Mouse (Mus musculus): ENCODE data around the gene Cpeb3.

GRCm38 (mm10) chr19:37210457-37210856 is 2.1 kb upstream of the Cpeb3 start:
- no peak for TF ChIP-seq CTCF (IDR thresholded peaks at IDR 0.05; ENCODE audit: insufficient read depth, low read depth, low read length)
- TF ChIP-seq POLR2A (IDR thresholded peaks at IDR 0.05; ENCODE audit: insufficient read depth, low read depth, low read length), result no peak
